Mouse (Mus musculus): Measurements from ENCODE around the gene Spop.

GRCm38 (mm10) chr11:95391201-95391600 lies 22.7 kb upstream of the Spop start:
- TF ChIP-seq CTCF (IDR thresholded peaks at IDR 0.05; ENCODE audit: borderline replicate concordance, extremely low read depth, insufficient read depth, insufficient read length) (no peak), POLR2A (IDR thresholded peaks at IDR 0.05; ENCODE audit: borderline replicate concordance, extremely low read depth, insufficient read depth, insufficient read length, poor library complexity, severe bottlenecking) (no peak)
